In genomic region chr9:62537941-62538340, GRCm38 (mm10) we compare ENCODE assay signal across 18 mouse cellular contexts. TPM values are rescaled to one million over a fixed set of nuclear protein-coding genes. Genes with fewer than 3 reads are reported as not detected.
DNase-seq lines count a peak whose midpoint lies in the region; TF ChIP-seq lines count a peak whose summit lies in the region.
"Had no signal": no experiment of that assay in that cellular context is flagged by ENCODE, and none has a peak within 500 bp of the region (broad histone marks: within the 10 kb centered on the region; RNA-seq: fewer than 3 reads in every experiment).

No protein-coding gene starts in this region.

- no peak for DNase-seq in cerebellum, adult 2 months
- DNase-seq in cerebellum, adult 9-10 months = no peak
- DNase-seq in layer of hippocampus, adult 2 months (ENCODE audit: low spot score in 2 of 2) = no peak
- no peak for DNase-seq in layer of hippocampus, adult 18-20 months (ENCODE audit: low spot score in 2 of 2)
- DNase-seq in right cerebral cortex, postnatal 14 days = peak; percentile 38
- no peak for DNase-seq in right cerebral cortex, adult 2 months (ENCODE audit: low spot score in 2 of 2)
- no peak for DNase-seq in ovary, postnatal 36 days (ENCODE audit: low spot score)
- DNase-seq in adrenal gland, adult 18-20 months (ENCODE audit: low spot score in 2 of 2) = no peak
- DNase-seq: adrenal gland, postnatal 14 days; gastrocnemius, postnatal 10 days; heart, adult 11 months; heart, postnatal 36 days; kidney, adult 11 months; liver; right cerebral cortex, postnatal 4 days had no signal

- 0 out of 2 replicates have a peak overlapping the region, but pooled peaks have one; percentile 98 for H3K27ac ChIP-seq in cerebellum, adult 2 months (ENCODE audit: insufficient read depth, low read length)
- peak overlapping the region; percentile 98 for H3K27ac ChIP-seq in layer of hippocampus, adult 2 months
- H3K27ac ChIP-seq: macrophage had no signal

- TF ChIP-seq CTCF in cerebellum, adult 2 months (IDR thresholded peaks at IDR 0.05; ENCODE audit: borderline replicate concordance, insufficient read depth, low read depth, low read length) = no peak
- no peak for TF ChIP-seq CTCF in layer of hippocampus, adult 2 months (conservative IDR thresholded peaks at IDR 0.05)

- H3K27me3 ChIP-seq in cerebellum, adult 2 months (ENCODE audit: control insufficient read depth, insufficient read depth, low read length) = no peaks in the 10 kb centered on the region
- H3K27me3 ChIP-seq: neural tube, embryonic 15.5 days had no signal

- H3K4me3 ChIP-seq in cerebellum, adult 2 months (replicated peaks; ENCODE audit: insufficient read depth, low read depth, low read length) = no peak overlapping the region
- H3K4me3 ChIP-seq in layer of hippocampus, adult 2 months = no peak overlapping the region

- peaks cover 63% of the 10 kb centered on the region for H3K4me1 ChIP-seq in cerebellum, adult 2 months (ENCODE audit: control insufficient read depth, insufficient read depth, low read length)

- TF ChIP-seq POLR2A in cerebellum, adult 2 months (IDR thresholded peaks at IDR 0.05; ENCODE audit: borderline replicate concordance, insufficient read depth, low read length) = no peak

- 40% methylated on average over 6 of the region's 6 CpGs for WGBS in cerebellum, adult 2 months

RNA-seq across cellular contexts. Expression of gene Coro2b, which starts 1.1 kb away (rescaled TPM):
- polyA plus RNA-seq in cerebellum, adult 2 months (2012; rRNA removed) = 210 and 244 TPM in 2 replicates
- total RNA-seq in layer of hippocampus, adult 2 months (2021) = 100 to 1,000 TPM; 226 to 243 TPM
- 100 to 1,000 TPM; 214 to 231 TPM for total RNA-seq in layer of hippocampus, adult 18-20 months (2021)
- total RNA-seq in adrenal gland, adult 18-20 months (2021) = 10 to 100 TPM; 10.5 to 14.8 TPM
- total RNA-seq: monocyte, adult 5-6 weeks had no signal

Comparison
In these comparisons a context has a peak if more than half of its experiments do, and no peak if none do; other contexts are left out.
1. RNA of gene Coro2b, which starts 1.1 kb away (total RNA-seq): 226 to 243 TPM in layer of hippocampus, adult 2 months and 214 to 231 TPM in layer of hippocampus, adult 18-20 months; 10.5 to 14.8 TPM in adrenal gland, adult 18-20 months; every median in the first group is over 10 times any median in the second.